Comparison of ENCODE assay signal across 12 mouse cellular contexts in the genomic region with DNA sequence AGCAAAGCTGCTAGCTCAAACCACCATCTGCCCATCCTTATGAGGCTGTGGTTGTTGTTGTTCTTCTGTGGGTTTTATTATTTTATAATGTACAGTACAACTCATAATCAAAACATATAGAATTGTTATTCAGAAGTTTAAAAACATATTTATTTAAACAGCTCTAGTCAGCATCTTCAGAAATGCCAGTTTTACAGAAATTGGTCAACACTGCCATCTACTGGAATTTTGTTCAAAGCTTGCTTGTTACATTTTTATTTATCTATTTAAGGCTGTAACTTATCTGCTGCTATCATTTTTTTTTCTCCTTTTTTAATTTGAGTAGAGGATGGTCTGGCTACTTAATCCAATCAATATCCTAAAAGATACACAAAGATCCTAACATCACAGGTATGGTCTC. TPM values are rescaled to one million over a fixed set of nuclear protein-coding genes. Genes with fewer than 3 reads are reported as not detected.
DNase-seq lines count a peak whose midpoint lies in the region; ATAC-seq and TF ChIP-seq lines count a peak whose summit lies in the region.
"Had no signal": no experiment of that assay in that cellular context is flagged by ENCODE, and none has a peak within 500 bp of the region (broad histone marks: within the 10 kb centered on the region; RNA-seq: fewer than 3 reads in every experiment).

No protein-coding gene starts in this region.

- no peak for DNase-seq in gastrocnemius, adult 2 months
- DNase-seq in gastrocnemius, postnatal 4 days (ENCODE audit: low spot score in 2 of 2), result no peak
- peak; percentile 34 for DNase-seq in liver, adult 2 months (ENCODE audit: extremely low read depth, low read depth, low spot score)
- DNase-seq in MEL-GATA-1-ER (ENCODE audit: extremely low read depth, low read depth), result peak; percentile 11
- peak; percentile 30 for DNase-seq in fibroblast of lung, adult 2 months (ENCODE audit: low read depth)
- no peak for DNase-seq in adrenal gland, postnatal 36 days
- DNase-seq: thymus, adult 2 months had no signal

- no peak overlapping the region for H3K9ac ChIP-seq in liver, adult 2 months (ENCODE audit: low read depth, low read length)
- H3K9ac ChIP-seq in liver, embryonic 12.5 days, result no peak overlapping the region
- H3K9ac ChIP-seq: embryonic facial prominence, embryonic 15.5 days had no signal

- H3K27me3 ChIP-seq in liver, adult 2 months (ENCODE audit: control insufficient read depth, insufficient read depth, low read length), result no peaks in the 10 kb centered on the region
- no peaks in the 10 kb centered on the region for H3K27me3 ChIP-seq in liver, embryonic 12.5 days (replicated peaks)
- H3K27me3 ChIP-seq: embryonic facial prominence, embryonic 15.5 days had no signal

- H3K4me1 ChIP-seq in liver, adult 2 months (ENCODE audit: control insufficient read depth, insufficient read depth, low read length), result no peaks in the 10 kb centered on the region
- H3K4me1 ChIP-seq in liver, embryonic 12.5 days, result no peaks in the 10 kb centered on the region
- H3K4me1 ChIP-seq: embryonic facial prominence, embryonic 15.5 days had no signal

- H3K4me2 ChIP-seq in liver, embryonic 12.5 days, result no peak overlapping the region
- H3K4me2 ChIP-seq: embryonic facial prominence, embryonic 15.5 days had no signal

- no peak overlapping the region for H3K4me3 ChIP-seq in gastrocnemius, adult 2 months
- no peak overlapping the region for H3K4me3 ChIP-seq in liver, adult 2 months (ENCODE audit: insufficient read depth, low read depth, low read length)
- no peak overlapping the region for H3K4me3 ChIP-seq in liver, embryonic 12.5 days
- H3K4me3 ChIP-seq: embryonic facial prominence, embryonic 15.5 days; myocyte had no signal

- H3K79me2 ChIP-seq in liver, adult 2 months (ENCODE audit: control insufficient read depth, insufficient read depth, low read length), result no peaks in the 10 kb centered on the region

- TF ChIP-seq POLR2A in liver, adult 2 months (IDR thresholded peaks at IDR 0.05; ENCODE audit: extremely low read depth, insufficient read depth, low read length), result no peak

- H3K9me3 ChIP-seq in liver, embryonic 12.5 days (replicated peaks), result no peaks in the 10 kb centered on the region
- H3K9me3 ChIP-seq: embryonic facial prominence, embryonic 15.5 days had no signal

- no peak overlapping the region for H3K27ac ChIP-seq in gastrocnemius, adult 2 months
- no peak overlapping the region for H3K27ac ChIP-seq in liver, adult 2 months (replicated peaks; ENCODE audit: insufficient read depth, low read depth, low read length)
- H3K27ac ChIP-seq in liver, embryonic 12.5 days, result no peak overlapping the region
- H3K27ac ChIP-seq: embryonic facial prominence, embryonic 15.5 days had no signal

- TF ChIP-seq CTCF in gastrocnemius, adult 2 months (IDR thresholded peaks at IDR 0.05), result peak; percentile 62
- TF ChIP-seq CTCF in liver, adult 2 months (IDR thresholded peaks at IDR 0.05; ENCODE audit: low read depth, low read length), result peak; percentile 33; the same call in 1 of the 2 replicates

- H3K36me3 ChIP-seq in liver, adult 2 months (ENCODE audit: control insufficient read depth, insufficient read depth, low read length), result no peaks in the 10 kb centered on the region
- H3K36me3 ChIP-seq in liver, embryonic 12.5 days, result no peaks in the 10 kb centered on the region
- H3K36me3 ChIP-seq: embryonic facial prominence, embryonic 15.5 days had no signal

- intact Hi-C loops in gastrocnemius, adult 2 months (cut with DNase I), result loop anchor here (10.0 kb wide), 1 partner anchor 1113 kb away; no protein-coding TSS in a partner anchor

- no peak for ATAC-seq in liver, embryonic 12.5 days
- ATAC-seq in megakaryocyte progenitor cell, adult 5-6 weeks (replicated peaks; ENCODE audit: poor library complexity), result no peak

RNA-seq across cellular contexts. Expression of a gene that starts 19.8 kb away (rescaled TPM):
- total RNA-seq in gastrocnemius, adult 2 months (2021), result under 1 TPM in 1 of 2 experiments, not detected in 1; 0.06 TPM
- under 1 TPM; 0.23 to 0.27 TPM for total RNA-seq in gastrocnemius, postnatal 4 days (2021)
- total RNA-seq in liver, adult 2 months (2014; rRNA removed), result not detected in 2 replicates
- polyA plus RNA-seq in liver, adult 2 months (2012; rRNA removed), result 0.05 TPM in 1 of 2 replicates, not detected in the other
- polyA plus RNA-seq in liver, embryonic 12.5 days (2016; fragmentation: Nextera tagmentation; extraction: Ambion mirVana), result 0.07 TPM in 2 replicates
- under 1 TPM; 0.20 TPM for total RNA-seq in adrenal gland, postnatal 36 days (2021)
- 0.07 and 0.22 TPM in 2 replicates for total RNA-seq in megakaryocyte progenitor cell, adult 5-6 weeks (2015)
- not detected in 2 replicates for total RNA-seq in megakaryocyte progenitor cell, adult 5-6 weeks (2017)
- polyA plus RNA-seq: liver, embryonic 16.5 days had no signal

Comparison
In these comparisons a context has a peak if more than half of its experiments do, and no peak if none do; other contexts are left out.
1. DNase-seq: peak in liver, adult 2 months (single experiment), MEL-GATA-1-ER (single experiment) and fibroblast of lung, adult 2 months (single experiment); none in gastrocnemius, adult 2 months (single experiment), gastrocnemius, postnatal 4 days (0 of 2) and adrenal gland, postnatal 36 days (0 of 2).